Mouse (Mus musculus): ENCODE results near the gene Pik3r4. TPM values are rescaled to one million over a fixed set of nuclear protein-coding genes. Genes with fewer than 3 reads are reported as not detected.

Gene Pik3r4
- polyA plus RNA-seq, 1 experiment from 2014 or later: 26.5 TPM

DNA sequence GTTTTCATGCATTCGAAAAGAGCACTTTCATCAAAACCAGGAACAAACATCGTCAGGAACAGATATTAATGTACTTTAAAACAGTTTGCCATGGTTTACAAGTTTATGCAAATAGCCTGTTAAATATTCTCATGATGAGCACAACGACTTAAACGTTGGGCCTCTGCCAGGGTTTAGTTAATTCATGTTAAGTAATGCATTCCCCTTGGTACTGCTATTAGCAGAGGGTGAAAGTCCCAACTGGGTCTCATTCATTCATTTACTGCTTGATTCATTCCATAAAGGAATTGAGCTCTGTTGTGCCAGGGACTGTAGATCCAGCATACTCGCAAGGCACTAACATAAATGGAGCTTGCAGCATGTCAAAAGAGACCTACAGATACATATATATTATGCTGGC is 92.4 kb downstream of the Pik3r4 start:
- Histone ChIP-seq H3K27ac (ENCODE audit: low read length) (no peak overlapping the region), H3K9me3 (ENCODE audit: control insufficient read depth, low read depth, low read length) (no peaks in the 10 kb centered on the region), H3K36me3 (ENCODE audit: control insufficient read depth, insufficient read depth, low read length) (no peaks in the 10 kb centered on the region), H3K4me2 (replicated peaks; ENCODE audit: low read depth, low read length) (no peak overlapping the region), H3K4me3 (ENCODE audit: low read depth, low read length) (no peak overlapping the region), H3K9ac (replicated peaks; ENCODE audit: low read depth, low read length) (no peak overlapping the region), H3K4me1 (ENCODE audit: control insufficient read depth, insufficient read depth, low read length) (no peaks in the 10 kb centered on the region), H3K27me3 (ENCODE audit: control insufficient read depth, insufficient read depth, low read length) (no peaks in the 10 kb centered on the region)
- 86% methylated on average over 5 of the region's 5 CpGs for WGBS
- no peak for ATAC-seq (ENCODE audit: insufficient number of reproducible peaks, insufficient read depth, low FRiP score, low read depth)

Other genes with a start within 250 kb of the Pik3r4 start
- 13.8 and 19.2 TPM in 2 replicates for gene Aste1, start 247.6 kb upstream of the Pik3r4 start, polyA plus RNA-seq (2014; fragmentation: Nextera tagmentation; extraction: Ambion mirVana)
- gene Nek11, start 247.5 kb upstream of the Pik3r4 start, polyA plus RNA-seq (2014; fragmentation: Nextera tagmentation; extraction: Ambion mirVana): 0.13 and 0.25 TPM in 2 replicates
- 62.5 and 72.5 TPM in 2 replicates for gene Atp2c1, start 115.7 kb upstream of the Pik3r4 start, polyA plus RNA-seq (2014; fragmentation: Nextera tagmentation; extraction: Ambion mirVana)
- gene Col6a6, start 185.2 kb downstream of the Pik3r4 start, polyA plus RNA-seq (2014; fragmentation: Nextera tagmentation; extraction: Ambion mirVana): 1.9 and 2.3 TPM in 2 replicates